Mouse (Mus musculus): Measurements from ENCODE around the gene Tsga13.

Tsga13 gene

GRCm38 (mm10) chr6:30865031-30865678 is 50.2 kb downstream of the Tsga13 start:
- DNase-seq (ENCODE audit: low read depth, low spot score) = no peak

- DNase-seq (ENCODE audit: low read depth, low spot score) = no peak
Observed at GRCm38 (mm10) chr6:30855956-30856355, 59.4 kb downstream of the Tsga13 start.

GRCm38 (mm10) chr6:30855205-30855604 is 60.2 kb downstream of the Tsga13 start:
- no peak for DNase-seq (ENCODE audit: low read depth, low spot score)

- peak; percentile 29 for DNase-seq (ENCODE audit: low read depth, low spot score)
Observed at GRCm38 (mm10) chr6:30849818-30850217, 65.6 kb downstream of the Tsga13 start.

All from brain, adult 2 months (tissue).